Mouse (Mus musculus) heart, adult 2 months (tissue): Measurements from ENCODE around the gene Ctnna2. TPM values are rescaled to one million over a fixed set of nuclear protein-coding genes. Genes with fewer than 3 reads are reported as not detected.

Experiments
- DNase-seq, 2 experiments: peaks; one replicate each; pipeline ENCODE4 v3.0.0; 2021
- H3K27ac ChIP-seq: fragments of 200-600 bp; 2 replicates; pipeline ENCODE4 v1.8.1; 2022
- H3K27me3 ChIP-seq: fragments of 200-500 bp; 2 replicates; pipeline ENCODE4 v1.6.1; 2012; ENCODE audit warnings: mild to moderate bottlenecking, low read length, inconsistent platforms, mixed read lengths; ENCODE audit not compliant: control insufficient read depth, insufficient read depth
- H3K36me3 ChIP-seq: fragments of 200-500 bp; 2 replicates; pipeline ENCODE4 v1.6.1; 2012; ENCODE audit warnings: low read length, inconsistent platforms; ENCODE audit not compliant: control insufficient read depth, insufficient read depth
- H3K4me1 ChIP-seq: fragments of 200-500 bp; 2 replicates; pipeline ENCODE4 v1.6.1; 2011; ENCODE audit warnings: low read length; ENCODE audit not compliant: control insufficient read depth, insufficient read depth
- H3K4me3 ChIP-seq: fragments of 200-600 bp; 2 replicates; pipeline ENCODE4 v1.8.1; 2022
- H3K79me2 ChIP-seq: fragments of 200-500 bp; replicated peaks from 2 replicates; pipeline ENCODE4 v1.6.1; 2012; ENCODE audit warnings: mild to moderate bottlenecking, inconsistent platforms, low read length, moderate library complexity, mixed read lengths; ENCODE audit not compliant: control insufficient read depth, insufficient read depth
- H3K9ac ChIP-seq: fragments of 200-500 bp; 2 replicates; pipeline ENCODE4 v1.6.1; 2012; ENCODE audit warnings: low read depth, mild to moderate bottlenecking, control low read depth, inconsistent platforms, low read length, mixed read lengths
- CTCF ChIP-seq: fragments of 200-600 bp; IDR thresholded peaks from 2 replicates; pipeline ENCODE4 v1.8.1; 2022; ENCODE audit warnings: antibody characterized with exemption, mild to moderate bottlenecking, moderate library complexity
- EP300 ChIP-seq: fragments of 200-500 bp; IDR thresholded peaks from 2 replicates; pipeline ENCODE4 v1.6.1; 2011; ENCODE audit warnings: low read depth, low read length, control low read depth; ENCODE audit not compliant: insufficient read depth
- POLR2A ChIP-seq: fragments of 200-500 bp; IDR thresholded peaks from 2 replicates; pipeline ENCODE4 v1.6.1; 2011; ENCODE audit warnings: mild to moderate bottlenecking, low read depth, low read length, control low read depth; ENCODE audit not compliant: insufficient read depth
- WGBS: fragments of 180-500 bp; shearing (Covaris S2); methylation state at CpG from one replicate; pipeline ENCODE4 v1.1.7; 2018; 5-methylcytosine and 5-hydroxymethylcytosine counted together
- intact Hi-C: fragments of 180-260 bp; cut with DNase I; formaldehyde crosslinking; loops from one replicate; pipeline ENCODE4 v1.15.1; 2025
- polyA plus RNA-seq: library from polyadenylated mRNA; depleted of rRNA; stranded (reverse); fragments of >200 nt; gene quantifications from 2 replicates; pipeline ENCODE4 v1.2.3, GENCODE M21; 2012
- total RNA-seq, 2 experiments: library from RNA; stranded (reverse); gene quantifications; 2 replicates each; pipeline ENCODE4 v1.2.3; 2021

The Ctnna2 gene
- total and polyA plus RNA-seq, 3 experiments: 0.06 TPM; not detected in 2

GRCm38 (mm10) chr6:77240426-77240825, 739.1 kb downstream of the Ctnna2 start:
- Histone ChIP-seq H3K36me3 (no peaks in the 10 kb centered on the region), H3K27ac (no peak overlapping the region), H3K4me1 (no peaks in the 10 kb centered on the region), H3K79me2 (no peaks in the 10 kb centered on the region), H3K27me3 (peaks cover 6% of the 10 kb centered on the region; the same call in 1 of the 2 replicates), H3K9ac (no peak overlapping the region), H3K4me3 (no peak overlapping the region)
- no peak for DNase-seq
- TF ChIP-seq CTCF: no peak
- TF ChIP-seq POLR2A: no peak
- no peak for TF ChIP-seq EP300
- intact Hi-C loops: no loop called here
- 17% methylated on average over 1 of the region's 1 CpGs for WGBS

- WGBS: 67% methylated on average over 16 of the region's 16 CpGs
Measured at GRCm38 (mm10) chr6:77222849-77223638, 756.5 kb downstream of the Ctnna2 start.

GRCm38 (mm10) chr6:77220776-77221175, 758.7 kb downstream of the Ctnna2 start:
- no peaks in the 10 kb centered on the region for H3K27me3 ChIP-seq
- no peak overlapping the region for H3K27ac ChIP-seq
- intact Hi-C loops: no loop called here
- H3K4me3 ChIP-seq: no peak overlapping the region
- TF ChIP-seq EP300 (no peak), POLR2A (no peak), CTCF (no peak)
- H3K36me3 ChIP-seq: no peaks in the 10 kb centered on the region
- 73% methylated on average over 4 of the region's 4 CpGs for WGBS
- H3K79me2 ChIP-seq: no peaks in the 10 kb centered on the region
- no peak for DNase-seq
- no peaks in the 10 kb centered on the region for H3K4me1 ChIP-seq
- no peak overlapping the region for H3K9ac ChIP-seq

More at GRCm38 (mm10) chr6:77222849-77223638, 756.5 kb downstream of the Ctnna2 start:
- no peak for DNase-seq
- Histone ChIP-seq H3K9ac (no peak overlapping the region), H3K36me3 (no peaks in the 10 kb centered on the region), H3K4me3 (no peak overlapping the region), H3K79me2 (no peaks in the 10 kb centered on the region), H3K27ac (no peak overlapping the region), H3K27me3 (no peaks in the 10 kb centered on the region), H3K4me1 (no peaks in the 10 kb centered on the region)
- intact Hi-C loops: no loop called here
- TF ChIP-seq CTCF (no peak), POLR2A (no peak), EP300 (no peak)

GRCm38 (mm10) chr6:77218875-77219274, 760.6 kb downstream of the Ctnna2 start:
- H3K79me2 ChIP-seq: no peaks in the 10 kb centered on the region
- no peak for DNase-seq
- no peak overlapping the region for H3K27ac ChIP-seq
- no peaks in the 10 kb centered on the region for H3K36me3 ChIP-seq
- H3K27me3 ChIP-seq: no peaks in the 10 kb centered on the region
- no peak overlapping the region for H3K4me3 ChIP-seq
- H3K9ac ChIP-seq: no peak overlapping the region
- no peaks in the 10 kb centered on the region for H3K4me1 ChIP-seq
- intact Hi-C loops: no loop called here
- TF ChIP-seq CTCF (no peak), POLR2A (no peak), EP300 (no peak)

GRCm38 (mm10) chr6:77215322-77215721, 764.2 kb downstream of the Ctnna2 start:
- H3K27ac ChIP-seq: no peak overlapping the region
- no peak for DNase-seq
- H3K79me2 ChIP-seq: no peaks in the 10 kb centered on the region
- H3K4me1 ChIP-seq: no peaks in the 10 kb centered on the region
- intact Hi-C loops: no loop called here
- 65% methylated on average over 4 of the region's 4 CpGs for WGBS
- H3K27me3 ChIP-seq: no peaks in the 10 kb centered on the region
- no peak overlapping the region for H3K9ac ChIP-seq
- TF ChIP-seq EP300: no peak
- no peak for TF ChIP-seq POLR2A
- H3K4me3 ChIP-seq: no peak overlapping the region
- no peaks in the 10 kb centered on the region for H3K36me3 ChIP-seq

- Histone ChIP-seq H3K27me3 (no peaks in the 10 kb centered on the region), H3K9ac (no peak overlapping the region), H3K36me3 (no peaks in the 10 kb centered on the region), H3K4me3 (no peak overlapping the region), H3K27ac (no peak overlapping the region), H3K79me2 (no peaks in the 10 kb centered on the region), H3K4me1 (no peaks in the 10 kb centered on the region)
- WGBS: 30% methylated on average over 3 of the region's 3 CpGs
- no peak for TF ChIP-seq POLR2A
- no peak for TF ChIP-seq EP300
- TF ChIP-seq CTCF: no peak
- DNase-seq: no peak
- intact Hi-C loops: no loop called here
Measured at GRCm38 (mm10) chr6:77213757-77214409, 765.6 kb downstream of the Ctnna2 start.
